Mouse (Mus musculus) bone marrow macrophage, adult 2 months (primary cell): ENCODE measurements around the gene Fntb.

ENCODE experiments used
- CTCF ChIP-seq: IDR thresholded peaks from 2 replicates; pipeline ENCODE4 v1.5.1; 2012; ENCODE audit warnings: low read depth, mild to moderate bottlenecking, low read length, moderate library complexity
- POLR2A ChIP-seq: IDR thresholded peaks from 2 replicates; pipeline ENCODE4 v1.6.1; 2012; ENCODE audit warnings: mild to moderate bottlenecking, low read depth, low read length, borderline replicate concordance

DNA sequence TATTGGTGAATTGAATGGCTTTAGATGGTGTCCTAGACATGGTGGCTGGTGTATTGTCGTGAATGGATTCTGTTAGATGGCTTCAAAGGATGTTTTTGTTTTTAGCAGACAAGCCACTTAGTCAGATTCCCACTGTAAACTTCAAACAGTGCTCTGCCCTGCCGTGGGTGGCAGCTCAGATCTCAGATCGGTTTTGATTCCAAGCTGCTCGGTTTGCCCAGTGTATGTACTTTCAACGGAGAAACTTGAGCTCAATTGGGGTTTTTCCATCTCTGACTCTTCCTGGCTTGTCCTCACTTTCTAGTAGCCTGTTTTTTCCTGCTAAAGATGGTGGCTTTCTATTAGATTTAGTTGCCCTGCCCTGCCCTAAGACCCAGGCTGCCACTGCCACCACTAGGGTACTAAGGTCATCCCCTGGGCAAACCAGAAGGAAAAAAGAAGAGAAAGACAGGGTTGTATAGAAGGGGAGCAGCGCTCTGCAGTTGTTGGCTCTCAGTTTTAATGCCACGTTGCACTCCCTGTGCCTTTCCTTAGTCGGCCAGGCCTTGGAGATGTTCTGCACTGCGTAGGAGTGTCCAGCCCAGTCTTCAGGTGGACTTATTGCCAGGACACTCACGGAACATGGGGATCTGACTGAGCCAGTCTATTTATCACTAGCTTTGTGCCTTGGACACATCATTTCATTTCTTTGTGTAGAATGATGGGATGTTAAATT is 134.0 kb downstream of the Fntb start:
- no peak for TF ChIP-seq CTCF
- no peak for TF ChIP-seq POLR2A
